Mouse (Mus musculus) liver, embryonic 11.5 days (tissue): ENCODE data around the gene Nostrin. TPM values are rescaled to one million over a fixed set of nuclear protein-coding genes. Genes with fewer than 3 reads are reported as not detected.

ENCODE experiments used
- ATAC-seq: fragments of 200-750 bp; cut with Nextera tagmentation; replicated peaks from 2 replicates; pipeline ENCODE4 v1.8.0; 2017; ENCODE audit warnings: moderate number of reproducible peaks, mild to moderate bottlenecking, moderate TSS enrichment, moderate library complexity; ENCODE audit not compliant: low FRiP score
- DNase-seq: peaks from one replicate; pipeline ENCODE4 v3.0.0-alpha.2; 2017; ENCODE audit warnings: low spot score
- H3K27ac ChIP-seq: fragments of 300-500 bp; sonication (generic); 2 replicates; pipeline ENCODE4 v1.5.1; 2014; ENCODE audit warnings: mild to moderate bottlenecking, low read depth, low read length, control low read depth
- H3K27me3 ChIP-seq: fragments of 300-500 bp; sonication (generic); replicated peaks from 2 replicates; pipeline ENCODE4 v1.6.1; 2014; ENCODE audit warnings: low read length, mixed read lengths; ENCODE audit not compliant: control insufficient read depth, insufficient read depth
- H3K36me3 ChIP-seq: fragments of 300-500 bp; sonication (generic); 2 replicates; pipeline ENCODE4 v1.6.1; 2014; ENCODE audit warnings: mild to moderate bottlenecking, low read length, moderate library complexity, mixed read lengths; ENCODE audit not compliant: control insufficient read depth, insufficient read depth
- H3K4me1 ChIP-seq: fragments of 300-500 bp; sonication (generic); replicated peaks from 2 replicates; pipeline ENCODE4 v1.6.1; 2014; ENCODE audit warnings: low read length, mixed read lengths; ENCODE audit not compliant: control insufficient read depth, insufficient read depth
- H3K4me2 ChIP-seq: fragments of 300-500 bp; sonication (generic); 2 replicates; pipeline ENCODE4 v1.6.1; 2014; ENCODE audit warnings: mild to moderate bottlenecking, control low read depth, moderate library complexity
- H3K4me3 ChIP-seq: fragments of 300-500 bp; sonication (generic); 2 replicates; pipeline ENCODE4 v1.5.1; 2014; ENCODE audit warnings: low read depth, low read length, control low read depth
- H3K9ac ChIP-seq: fragments of 300-500 bp; sonication (generic); 2 replicates; pipeline ENCODE4 v1.6.1; 2014; ENCODE audit warnings: low read depth, low read length, control low read depth
- H3K9me3 ChIP-seq: fragments of 300-500 bp; sonication (generic); 2 replicates; pipeline ENCODE4 v1.6.1; 2016; ENCODE audit warnings: low read length, inconsistent platforms, mixed read lengths; ENCODE audit not compliant: control insufficient read depth
- WGBS: fragments of 180-500 bp; shearing (Covaris S2); extraction: QIAGEN DNeasy Blood & Tissue Kit; methylation state at CpG from one replicate; pipeline ENCODE4 v1.1.7; 2014; 5-methylcytosine and 5-hydroxymethylcytosine counted together
- polyA plus RNA-seq: library from polyadenylated mRNA; unstranded; fragments of >200 nt; fragmentation: Nextera tagmentation; extraction: Ambion mirVana; gene quantifications from 2 replicates; pipeline ENCODE4 v1.2.1, GENCODE M21; 2014

Nostrin gene
- polyA plus RNA-seq, 1 experiment from 2014 or later: 18.8 TPM

DNA sequence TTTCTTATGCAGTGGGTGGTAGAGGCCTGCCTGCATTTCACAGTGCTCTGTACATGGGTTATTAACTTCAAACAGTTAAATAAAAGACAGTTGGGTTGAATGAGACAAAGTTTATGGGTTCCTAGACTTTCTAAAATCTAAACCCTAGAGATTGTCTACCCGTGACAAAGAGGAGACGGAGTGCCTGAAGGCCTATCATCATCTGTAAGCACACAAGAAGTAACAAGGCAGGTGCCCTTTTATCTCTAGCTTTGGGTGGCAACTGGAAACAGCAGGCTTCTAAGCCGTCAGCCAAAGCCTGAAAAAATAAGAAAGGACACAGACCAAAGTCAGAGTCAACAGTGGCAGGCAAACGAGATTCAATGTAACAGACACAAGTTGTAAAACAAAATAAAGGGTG is 53.6 kb downstream of the Nostrin start:
- Histone ChIP-seq H3K9me3 (no peaks in the 10 kb centered on the region), H3K27ac (no peak overlapping the region), H3K9ac (no peak overlapping the region), H3K36me3 (peaks cover 9% of the 10 kb centered on the region; the same call in 1 of the 2 replicates), H3K4me3 (no peak overlapping the region), H3K4me1 (peaks cover 5% of the 10 kb centered on the region), H3K4me2 (no peak overlapping the region), H3K27me3 (no peaks in the 10 kb centered on the region)
- ATAC-seq: no peak
- 74% methylated on average over 4 of the region's 4 CpGs for WGBS
- DNase-seq: no peak

GRCm38 (mm10) chr2:69191059-69191458 is 55.5 kb downstream of the Nostrin start:
- Histone ChIP-seq H3K9ac (no peak overlapping the region), H3K36me3 (peaks cover 13% of the 10 kb centered on the region; the same call in 1 of the 2 replicates), H3K4me1 (peaks cover 5% of the 10 kb centered on the region), H3K9me3 (no peaks in the 10 kb centered on the region), H3K27me3 (no peaks in the 10 kb centered on the region), H3K4me3 (no peak overlapping the region), H3K27ac (no peak overlapping the region), H3K4me2 (no peak overlapping the region)
- DNase-seq (no peak), ATAC-seq (0 out of 2 replicates have a peak, but pooled peaks have one; percentile 22)
- 71% methylated on average over 5 of the region's 5 CpGs for WGBS

GRCm38 (mm10) chr2:69193555-69193954 is 58.0 kb downstream of the Nostrin start:
- Histone ChIP-seq H3K9me3 (no peaks in the 10 kb centered on the region), H3K27ac (no peak overlapping the region), H3K4me3 (no peak overlapping the region), H3K9ac (no peak overlapping the region), H3K27me3 (no peaks in the 10 kb centered on the region), H3K4me1 (peaks cover 5% of the 10 kb centered on the region), H3K4me2 (no peak overlapping the region), H3K36me3 (peaks cover 20% of the 10 kb centered on the region)
- 79% methylated on average over 5 of the region's 5 CpGs for WGBS
- ATAC-seq (no peak), DNase-seq (no peak)

- WGBS: 21% methylated on average over 6 of the region's 6 CpGs
- Histone ChIP-seq H3K27me3 (no peaks in the 10 kb centered on the region), H3K9me3 (no peaks in the 10 kb centered on the region), H3K27ac (0 out of 2 replicates have a peak overlapping the region, but pooled peaks have one; percentile 71), H3K4me1 (peaks cover 3% of the 10 kb centered on the region; the same call in 1 of the 2 replicates), H3K4me3 (peak overlapping the region; percentile 75), H3K4me2 (peak overlapping the region; percentile 75), H3K9ac (peak overlapping the region; percentile 79), H3K36me3 (peaks cover 17% of the 10 kb centered on the region)
- ATAC-seq (no peak), DNase-seq (no peak)
Measured at GRCm38 (mm10) chr2:69205185-69205584, 69.6 kb downstream of the Nostrin start.

- peaks cover 16% of the 10 kb centered on the region for H3K36me3 ChIP-seq
- under 1% methylated on average over 46 of the region's 46 CpGs for WGBS
- peak within 1 kb of the TSS; percentile 71 for H3K27ac ChIP-seq
- H3K4me1 ChIP-seq: peaks cover 3% of the 10 kb centered on the region; the same call in 1 of the 2 replicates
- H3K27me3 ChIP-seq: no peaks in the 10 kb centered on the region
- H3K9ac ChIP-seq: peak within 1 kb of the TSS; percentile 79
- DNase-seq: peak; percentile 82
- no peaks in the 10 kb centered on the region for H3K9me3 ChIP-seq
- peak within 1 kb of the TSS; percentile 75 for H3K4me2 ChIP-seq
- peak; percentile 97 for ATAC-seq
- H3K4me3 ChIP-seq: peak within 1 kb of the TSS; percentile 75
Measured at GRCm38 (mm10) chr2:69205791-69206351, 70.3 kb downstream of the Nostrin start, which contains the start of gene Spc25. Gene Spc25, minus strand, starts transcription at chr2:69206194.

GRCm38 (mm10) chr2:69206523-69206922 is 70.9 kb downstream of the Nostrin start:
- no peak for DNase-seq
- peaks cover 9% of the 10 kb centered on the region for H3K36me3 ChIP-seq
- H3K9me3 ChIP-seq: no peaks in the 10 kb centered on the region
- ATAC-seq: peak; percentile 68
- H3K4me2 ChIP-seq: peak overlapping the region; percentile 61
- H3K4me1 ChIP-seq: peaks cover 3% of the 10 kb centered on the region; the same call in 1 of the 2 replicates
- 16% methylated on average over 7 of the region's 7 CpGs for WGBS
- peak overlapping the region; percentile 30; the same call in 1 of the 2 replicates for H3K9ac ChIP-seq
- peak overlapping the region; percentile 75; the same call in 1 of the 2 replicates for H3K4me3 ChIP-seq
- no peaks in the 10 kb centered on the region for H3K27me3 ChIP-seq
- no peak overlapping the region for H3K27ac ChIP-seq

DNA sequence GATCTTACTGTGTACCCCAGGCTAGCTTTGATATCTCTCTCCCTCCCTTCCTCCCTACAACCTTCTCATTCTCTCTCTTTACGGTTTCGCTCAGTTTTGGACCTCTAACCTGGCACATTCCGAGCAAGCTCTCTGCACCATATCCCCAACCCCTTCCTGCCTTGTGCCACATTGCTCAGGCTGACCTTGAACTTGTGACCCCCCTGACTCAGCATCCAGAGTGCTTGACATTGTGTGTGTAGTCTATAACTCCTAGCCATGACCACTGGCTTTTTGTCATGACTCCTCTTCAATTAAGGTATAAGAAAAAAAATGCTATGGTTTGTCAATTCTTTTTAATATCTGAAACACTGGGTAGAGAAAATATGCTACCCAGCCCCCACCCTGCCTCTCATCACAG is 74.1 kb downstream of the Nostrin start:
- no peak overlapping the region for H3K4me2 ChIP-seq
- H3K4me3 ChIP-seq: no peak overlapping the region
- H3K27ac ChIP-seq: no peak overlapping the region
- no peaks in the 10 kb centered on the region for H3K36me3 ChIP-seq
- no peaks in the 10 kb centered on the region for H3K27me3 ChIP-seq
- no peak overlapping the region for H3K9ac ChIP-seq
- DNase-seq (no peak), ATAC-seq (no peak)
- peaks cover 3% of the 10 kb centered on the region; the same call in 1 of the 2 replicates for H3K4me1 ChIP-seq
- H3K9me3 ChIP-seq: no peaks in the 10 kb centered on the region
- WGBS: 86% methylated on average over 3 of the region's 3 CpGs

DNA sequence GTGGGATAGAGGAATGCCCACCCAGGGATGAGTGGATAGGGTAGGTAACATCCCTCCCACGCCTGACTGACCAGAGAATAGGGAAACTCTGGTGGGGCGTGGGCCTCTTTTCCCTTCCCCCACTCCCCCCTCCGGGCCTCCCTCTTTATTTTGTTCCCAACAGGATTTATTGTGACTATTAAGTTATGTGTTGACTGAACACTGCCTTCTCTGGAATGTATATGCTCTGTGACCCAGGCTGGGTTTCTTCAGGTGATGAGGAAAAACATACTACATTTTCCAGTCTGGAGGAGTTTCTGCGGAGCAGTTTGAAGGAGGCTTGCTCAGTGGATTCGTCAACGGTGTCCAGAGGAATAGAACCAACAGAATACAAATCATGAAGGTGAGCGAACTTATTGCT is 75.2 kb downstream of the Nostrin start, which contains the start of gene G6pc2:
TSS of gene G6pc2 (plus strand) at position 301 of the 400 bp plus-strand sequence.
- WGBS: 82% methylated on average over 7 of the region's 7 CpGs
- Histone ChIP-seq H3K36me3 (no peaks in the 10 kb centered on the region), H3K9ac (no peak within 1 kb of the TSS), H3K4me1 (no peaks in the 10 kb centered on the region), H3K27ac (no peak within 1 kb of the TSS), H3K9me3 (no peaks in the 10 kb centered on the region), H3K4me3 (no peak within 1 kb of the TSS), H3K27me3 (no peaks in the 10 kb centered on the region), H3K4me2 (no peak within 1 kb of the TSS)
- ATAC-seq: no peak
- no peak for DNase-seq

GRCm38 (mm10) chr2:69212652-69213051 is 77.1 kb downstream of the Nostrin start:
- ATAC-seq: no peak
- WGBS: 68% methylated on average over 10 of the region's 10 CpGs
- no peaks in the 10 kb centered on the region for H3K27me3 ChIP-seq

More at GRCm38 (mm10) chr2:69212652-69213051, 77.1 kb downstream of the Nostrin start:
- Histone ChIP-seq H3K4me2 (no peak overlapping the region), H3K27ac (no peak overlapping the region), H3K36me3 (no peaks in the 10 kb centered on the region), H3K9me3 (no peaks in the 10 kb centered on the region), H3K4me1 (no peaks in the 10 kb centered on the region), H3K9ac (no peak overlapping the region), H3K4me3 (no peak overlapping the region)
- no peak for DNase-seq
